Mouse (Mus musculus) embryonic facial prominence, embryonic 10.5 days (tissue): ENCODE results near the gene Hnrnpa0. TPM values are rescaled to one million over a fixed set of nuclear protein-coding genes. Genes with fewer than 3 reads are reported as not detected.
"Not testable (repeated sequence)": the region's sequence is repeated elsewhere in the genome, so short reads cannot be mapped to it uniquely, and the experiment has no call there.

ENCODE experiments used
- DNase-seq: peaks from one replicate; pipeline ENCODE4 v3.0.0-alpha.2; 2017; ENCODE audit warnings: low spot score
- H3K27ac ChIP-seq: fragments of 300-500 bp; sonication (generic); replicated peaks from 2 replicates; pipeline ENCODE4 v1.5.1; 2016; ENCODE audit warnings: mild to moderate bottlenecking
- H3K27me3 ChIP-seq: fragments of 300-500 bp; sonication (generic); replicated peaks from 2 replicates; pipeline ENCODE4 v1.6.1; 2016; ENCODE audit warnings: low read depth, mild to moderate bottlenecking; ENCODE audit not compliant: poor library complexity, severe bottlenecking
- H3K36me3 ChIP-seq: fragments of 300-500 bp; sonication (generic); replicated peaks from 2 replicates; pipeline ENCODE4 v1.6.1; 2016; ENCODE audit warnings: mild to moderate bottlenecking, moderate library complexity
- H3K4me1 ChIP-seq: fragments of 300-500 bp; sonication (generic); 2 replicates; pipeline ENCODE4 v1.6.1; 2016
- H3K4me3 ChIP-seq: fragments of 300-500 bp; sonication (generic); 2 replicates; pipeline ENCODE4 v1.5.1; 2016; ENCODE audit warnings: mild to moderate bottlenecking, moderate library complexity
- H3K9me3 ChIP-seq: fragments of 300-500 bp; sonication (generic); 2 replicates; pipeline ENCODE4 v1.6.1; 2016; ENCODE audit warnings: mild to moderate bottlenecking
- WGBS: fragments of 180-500 bp; shearing (Covaris S2); methylation state at CpG from one replicate; pipeline ENCODE4 v1.1.7; 2016; 5-methylcytosine and 5-hydroxymethylcytosine counted together
- polyA plus RNA-seq: library from polyadenylated mRNA; unstranded; fragments of >200 nt; fragmentation: Nextera tagmentation; extraction: Ambion mirVana; gene quantifications from 2 replicates; pipeline ENCODE4 v1.2.1, GENCODE M21; 2016

Gene Hnrnpa0
- polyA plus RNA-seq, 1 experiment from 2014 or later: 52.5 TPM

GRCm38 (mm10) chr13:58149033-58149558, 20.7 kb upstream of the Hnrnpa0 start:
- no peaks in the 10 kb centered on the region for H3K27me3 ChIP-seq
- 48% methylated on average over 5 of the region's 5 CpGs for WGBS
- H3K9me3 ChIP-seq: peaks cover 4% of the 10 kb centered on the region; the same call in 1 of the 2 replicates
- no peaks in the 10 kb centered on the region for H3K36me3 ChIP-seq
- H3K4me1 ChIP-seq: peaks cover 12% of the 10 kb centered on the region
- H3K27ac ChIP-seq: no peak overlapping the region
- peak overlapping the region; percentile 57 for H3K4me3 ChIP-seq
- peak; percentile 44 for DNase-seq

GRCm38 (mm10) chr13:58148256-58148831, 20.0 kb upstream of the Hnrnpa0 start:
- H3K4me1 ChIP-seq: peaks cover 12% of the 10 kb centered on the region
- peaks cover 4% of the 10 kb centered on the region; the same call in 1 of the 2 replicates for H3K9me3 ChIP-seq
- WGBS: under 1% methylated on average over 17 of the region's 17 CpGs
- H3K27ac ChIP-seq: peak overlapping the region; percentile 10
- H3K4me3 ChIP-seq: peak overlapping the region; percentile 57
- no peaks in the 10 kb centered on the region for H3K36me3 ChIP-seq
- peak; percentile 85 for DNase-seq
- no peaks in the 10 kb centered on the region for H3K27me3 ChIP-seq

GRCm38 (mm10) chr13:58147760-58148159, 19.4 kb upstream of the Hnrnpa0 start:
- no peak overlapping the region for H3K4me3 ChIP-seq
- no peak overlapping the region for H3K27ac ChIP-seq
- H3K27me3 ChIP-seq: no peaks in the 10 kb centered on the region
- WGBS: 82% methylated on average over 1 of the region's 1 CpGs
- H3K36me3 ChIP-seq: no peaks in the 10 kb centered on the region
- peaks cover 12% of the 10 kb centered on the region for H3K4me1 ChIP-seq
- DNase-seq: no peak
- H3K9me3 ChIP-seq: peaks cover 4% of the 10 kb centered on the region; the same call in 1 of the 2 replicates

- WGBS: 95% methylated on average over 8 of the region's 8 CpGs
- H3K27ac ChIP-seq, H3K36me3 ChIP-seq, DNase-seq, H3K9me3 ChIP-seq, H3K4me3 ChIP-seq, H3K27me3 ChIP-seq: not testable (repeated sequence)
- H3K4me1 ChIP-seq: peaks cover 12% of the 10 kb centered on the region
Observed at GRCm38 (mm10) chr13:58146603-58147002, 18.2 kb upstream of the Hnrnpa0 start.

GRCm38 (mm10) chr13:58131692-58132091, 3.3 kb upstream of the Hnrnpa0 start:
- WGBS: 45% methylated on average over 3 of the region's 3 CpGs
- H3K27me3 ChIP-seq: no peaks in the 10 kb centered on the region
- no peak for DNase-seq

GRCm38 (mm10) chr13:58129687-58130246, 1.4 kb upstream of the Hnrnpa0 start:
- Histone ChIP-seq H3K9me3 (no peaks in the 10 kb centered on the region), H3K27me3 (no peaks in the 10 kb centered on the region), H3K4me3 (peak overlapping the region; percentile 96), H3K27ac (peak overlapping the region; percentile 100), H3K36me3 (peaks cover 24% of the 10 kb centered on the region), H3K4me1 (peaks cover 23% of the 10 kb centered on the region)
- DNase-seq: no peak
- 37% methylated on average over 4 of the region's 4 CpGs for WGBS

More at GRCm38 (mm10) chr13:58131692-58132091, 3.3 kb upstream of the Hnrnpa0 start:
- Histone ChIP-seq H3K4me1 (peaks cover 12% of the 10 kb centered on the region), H3K27ac (no peak overlapping the region), H3K36me3 (peaks cover 8% of the 10 kb centered on the region), H3K9me3 (peaks cover 7% of the 10 kb centered on the region; the same call in 1 of the 2 replicates), H3K4me3 (no peak overlapping the region)

GRCm38 (mm10) chr13:58128768-58129671, 664 bp upstream of the Hnrnpa0 start:
- under 1% methylated on average over 83 of the region's 83 CpGs for WGBS
- Histone ChIP-seq H3K4me1 (peaks cover 31% of the 10 kb centered on the region), H3K4me3 (peak overlapping the region; percentile 96), H3K27ac (peak overlapping the region; percentile 100), H3K9me3 (no peaks in the 10 kb centered on the region), H3K36me3 (peaks cover 27% of the 10 kb centered on the region), H3K27me3 (no peaks in the 10 kb centered on the region)
- peak; percentile 96 for DNase-seq

- no peaks in the 10 kb centered on the region for H3K27me3 ChIP-seq
- under 1% methylated on average over 81 of the region's 81 CpGs for WGBS
- peaks cover 27% of the 10 kb centered on the region for H3K36me3 ChIP-seq
- no peak for DNase-seq
- H3K4me1 ChIP-seq: peaks cover 33% of the 10 kb centered on the region
- peak overlapping the region; percentile 100 for H3K27ac ChIP-seq
- no peaks in the 10 kb centered on the region for H3K9me3 ChIP-seq
- peak overlapping the region; percentile 96 for H3K4me3 ChIP-seq
Observed at GRCm38 (mm10) chr13:58127766-58128361, 492 bp downstream of the Hnrnpa0 start.

GRCm38 (mm10) chr13:58126862-58127765, 1.2 kb downstream of the Hnrnpa0 start:
- Histone ChIP-seq H3K36me3 (peaks cover 27% of the 10 kb centered on the region), H3K27ac (peak overlapping the region; percentile 100), H3K4me1 (peaks cover 33% of the 10 kb centered on the region), H3K4me3 (peak overlapping the region; percentile 96), H3K27me3 (no peaks in the 10 kb centered on the region), H3K9me3 (no peaks in the 10 kb centered on the region)
- under 1% methylated on average over 91 of the region's 92 CpGs for WGBS
- DNase-seq: peak; percentile 51

- Histone ChIP-seq H3K36me3 (peaks cover 27% of the 10 kb centered on the region), H3K27ac (no peak overlapping the region), H3K9me3 (no peaks in the 10 kb centered on the region), H3K27me3 (no peaks in the 10 kb centered on the region), H3K4me3 (peak overlapping the region; percentile 96), H3K4me1 (peaks cover 33% of the 10 kb centered on the region)
- DNase-seq: peak; percentile 48
- 41% methylated on average over 7 of the region's 7 CpGs for WGBS
Observed at GRCm38 (mm10) chr13:58126126-58126525, 2.2 kb downstream of the Hnrnpa0 start.

- no peaks in the 10 kb centered on the region for H3K27me3 ChIP-seq
- H3K27ac ChIP-seq: no peak overlapping the region
- H3K4me1 ChIP-seq: peaks cover 30% of the 10 kb centered on the region
- WGBS: 65% methylated on average over 2 of the region's 2 CpGs
- no peaks in the 10 kb centered on the region for H3K9me3 ChIP-seq
- H3K4me3 ChIP-seq: peak overlapping the region; percentile 96; the same call in 1 of the 2 replicates
- no peak for DNase-seq
- peaks cover 27% of the 10 kb centered on the region for H3K36me3 ChIP-seq
Observed at GRCm38 (mm10) chr13:58124989-58125388, 3.4 kb downstream of the Hnrnpa0 start.
